Mouse (Mus musculus): ENCODE data around the gene Olfml3. TPM values are rescaled to one million over a fixed set of nuclear protein-coding genes. Genes with fewer than 3 reads are reported as not detected.

Gene Olfml3
- total RNA-seq (2021): 10 to 100 TPM; 17.3 to 24.4 TPM
- long read RNA-seq, experiment 1, full-length matches to known transcripts: 14 of 16 reads
- long read RNA-seq, experiment 1, partial matches to known transcripts: 2 of 16 reads
- long read RNA-seq, experiment 1, other reads (novel, unspliced or antisense): 0 of 16 reads
- long read RNA-seq, experiment 2, full-length matches to known transcripts: 6 of 9 reads
- long read RNA-seq, experiment 2, partial matches to known transcripts: 0 of 9 reads
- long read RNA-seq, experiment 2, other reads (novel, unspliced or antisense): 3 of 9 reads

- DNase-seq (ENCODE audit: low spot score in 2 of 2): peak; percentile 80 to 87
Measured at GRCm38 (mm10) chr3:103737778-103738571, at the start of gene Olfml3. TSS of gene Olfml3 (minus strand) at chr3:103738001.

- no peak for DNase-seq (ENCODE audit: low spot score in 2 of 2)
Measured at GRCm38 (mm10) chr3:103787225-103787624, 49.4 kb upstream of the Olfml3 start.

- no peak for DNase-seq (ENCODE audit: low spot score in 2 of 2)
Measured at GRCm38 (mm10) chr3:103782844-103783609, 45.2 kb upstream of the Olfml3 start.

GRCm38 (mm10) chr3:103780777-103781176 is 43.0 kb upstream of the Olfml3 start:
- no peak for DNase-seq (ENCODE audit: low spot score in 2 of 2)

GRCm38 (mm10) chr3:103780271-103780670 is 42.5 kb upstream of the Olfml3 start:
- DNase-seq (ENCODE audit: low spot score in 2 of 2): no peak

- no peak for DNase-seq (ENCODE audit: low spot score in 2 of 2)
Measured at GRCm38 (mm10) chr3:103779183-103779582, 41.4 kb upstream of the Olfml3 start.

- DNase-seq (ENCODE audit: low spot score in 2 of 2): no peak
Measured at GRCm38 (mm10) chr3:103778660-103779059, 40.9 kb upstream of the Olfml3 start.

- no peak for DNase-seq (ENCODE audit: low spot score in 2 of 2)
Measured at GRCm38 (mm10) chr3:103777940-103778339, 40.1 kb upstream of the Olfml3 start.

- no peak for DNase-seq (ENCODE audit: low spot score in 2 of 2)
Measured at GRCm38 (mm10) chr3:103774009-103774408, 36.2 kb upstream of the Olfml3 start.

GRCm38 (mm10) chr3:103773508-103773907 is 35.7 kb upstream of the Olfml3 start:
- no peak for DNase-seq (ENCODE audit: low spot score in 2 of 2)

GRCm38 (mm10) chr3:103772846-103773245 is 35.0 kb upstream of the Olfml3 start:
- no peak for DNase-seq (ENCODE audit: low spot score in 2 of 2)

GRCm38 (mm10) chr3:103771531-103772130 is 33.8 kb upstream of the Olfml3 start:
- DNase-seq (ENCODE audit: low spot score in 2 of 2): peak; percentile 57 to 68

- no peak for DNase-seq (ENCODE audit: low spot score in 2 of 2)
Measured at GRCm38 (mm10) chr3:103766789-103767188, 29.0 kb upstream of the Olfml3 start.

GRCm38 (mm10) chr3:103759261-103759970 is 21.6 kb upstream of the Olfml3 start:
- no peak for DNase-seq (ENCODE audit: low spot score in 2 of 2)

- DNase-seq (ENCODE audit: low spot score in 2 of 2): no peak
Measured at GRCm38 (mm10) chr3:103758456-103758855, 20.7 kb upstream of the Olfml3 start.

- no peak for DNase-seq (ENCODE audit: low spot score in 2 of 2)
Measured at GRCm38 (mm10) chr3:103756920-103757319, 19.1 kb upstream of the Olfml3 start.

GRCm38 (mm10) chr3:103755351-103755750 is 17.6 kb upstream of the Olfml3 start:
- DNase-seq (ENCODE audit: low spot score in 2 of 2): no peak

- DNase-seq (ENCODE audit: low spot score in 2 of 2): no peak
Measured at GRCm38 (mm10) chr3:103751558-103751957, 13.8 kb upstream of the Olfml3 start.

- no peak for DNase-seq (ENCODE audit: low spot score in 2 of 2)
Measured at GRCm38 (mm10) chr3:103746711-103747110, 8.9 kb upstream of the Olfml3 start.

GRCm38 (mm10) chr3:103745001-103745770 is 7.4 kb upstream of the Olfml3 start:
- no peak for DNase-seq (ENCODE audit: low spot score in 2 of 2)

Measured in adrenal gland, adult 18-20 months (tissue).